Mouse (Mus musculus) layer of hippocampus, adult 11-12 months (tissue): ENCODE data around the gene Ccsap.
"Not testable (repeated sequence)": the region's sequence is repeated elsewhere in the genome, so short reads cannot be mapped to it uniquely, and the experiment has no call there.

Source experiments
- DNase-seq: peaks from one replicate; pipeline ENCODE4 v3.0.0; 2022; ENCODE audit warnings: low spot score

Ccsap gene

GRCm38 (mm10) chr8:123836354-123836753 is 23.7 kb downstream of the Ccsap start:
- DNase-seq = peak; percentile 66

GRCm38 (mm10) chr8:123835451-123835850 is 24.6 kb downstream of the Ccsap start:
- peak; percentile 69 for DNase-seq

GRCm38 (mm10) chr8:123832757-123833156 is 27.3 kb downstream of the Ccsap start:
- peak; percentile 58 for DNase-seq

GRCm38 (mm10) chr8:123827523-123827922 is 32.5 kb downstream of the Ccsap start:
- DNase-seq = no peak

GRCm38 (mm10) chr8:123826758-123827157 is 33.3 kb downstream of the Ccsap start:
- no peak for DNase-seq

- DNase-seq = no peak
Observed at GRCm38 (mm10) chr8:123826001-123826400, 34.0 kb downstream of the Ccsap start.

- no peak for DNase-seq
Observed at GRCm38 (mm10) chr8:123823532-123824123, 36.4 kb downstream of the Ccsap start.

- no peak for DNase-seq
Observed at GRCm38 (mm10) chr8:123823111-123823510, 36.9 kb downstream of the Ccsap start.

GRCm38 (mm10) chr8:123820780-123821179 is 39.2 kb downstream of the Ccsap start:
- no peak for DNase-seq

GRCm38 (mm10) chr8:123819683-123820610 is 40.1 kb downstream of the Ccsap start:
- DNase-seq = no peak

GRCm38 (mm10) chr8:123817747-123818146 is 42.3 kb downstream of the Ccsap start:
- DNase-seq = no peak

- DNase-seq = no peak
Observed at GRCm38 (mm10) chr8:123816939-123817338, 43.1 kb downstream of the Ccsap start.

GRCm38 (mm10) chr8:123815325-123815724 is 44.7 kb downstream of the Ccsap start:
- no peak for DNase-seq

GRCm38 (mm10) chr8:123813892-123814266 is 46.1 kb downstream of the Ccsap start:
- no peak for DNase-seq

GRCm38 (mm10) chr8:123813173-123813891 is 46.7 kb downstream of the Ccsap start:
- DNase-seq = no peak

GRCm38 (mm10) chr8:123812227-123812626 is 47.8 kb downstream of the Ccsap start:
- DNase-seq = no peak

- not testable (repeated sequence) for DNase-seq
Observed at GRCm38 (mm10) chr8:123809342-123809741, 50.7 kb downstream of the Ccsap start.

- DNase-seq = no peak
Observed at GRCm38 (mm10) chr8:123808671-123809070, 51.3 kb downstream of the Ccsap start.

GRCm38 (mm10) chr8:123807852-123808573 is 52.0 kb downstream of the Ccsap start:
- no peak for DNase-seq

- no peak for DNase-seq
Observed at GRCm38 (mm10) chr8:123807024-123807431, 53.0 kb downstream of the Ccsap start.

- no peak for DNase-seq
Observed at GRCm38 (mm10) chr8:123806374-123806935, 53.6 kb downstream of the Ccsap start.
